Mouse (Mus musculus) embryonic fibroblast, embryonic 13.5 days (primary cell): ENCODE results near the gene Klk1b8. TPM values are rescaled to one million over a fixed set of nuclear protein-coding genes. Genes with fewer than 3 reads are reported as not detected.

Source experiments
- H3K27ac ChIP-seq: 2 replicates; pipeline ENCODE4 v1.5.1; 2012; ENCODE audit warnings: low read length, control low read depth, inconsistent platforms; ENCODE audit not compliant: insufficient read depth
- H3K4me1 ChIP-seq: 2 replicates; pipeline ENCODE4 v1.6.1; 2011; ENCODE audit warnings: low read length; ENCODE audit not compliant: control insufficient read depth, insufficient read depth
- H3K4me3 ChIP-seq: 2 replicates; pipeline ENCODE4 v1.5.1; 2011; ENCODE audit warnings: mild to moderate bottlenecking, control low read depth, low read length; ENCODE audit not compliant: insufficient read depth
- CTCF ChIP-seq: IDR thresholded peaks from 2 replicates; pipeline ENCODE4 v1.5.1; 2011; ENCODE audit warnings: mild to moderate bottlenecking, control low read depth, low read length, moderate library complexity, borderline replicate concordance; ENCODE audit not compliant: insufficient read depth
- POLR2A ChIP-seq: IDR thresholded peaks from 2 replicates; pipeline ENCODE4 v1.6.1; 2011; ENCODE audit warnings: low read depth, mild to moderate bottlenecking, control low read depth, low read length, moderate library complexity
- polyA plus RNA-seq: library from polyadenylated mRNA; stranded (reverse); fragments of >200 nt; gene quantifications from 2 replicates; pipeline ENCODE4 v1.2.4, GENCODE M21; 2011; ENCODE audit warnings: low read depth; ENCODE audit not compliant: missing spikeins, insufficient read length

Gene Klk1b8
- polyA plus RNA-seq, result not detected in 2 replicates

GRCm38 (mm10) chr7:43950364-43950763 lies at the start of gene Klk1b8:
Gene Klk1b8, plus strand, starts transcription at chr7:43950664.
- Histone ChIP-seq H3K27ac (no peak within 1 kb of the TSS), H3K4me3 (no peak within 1 kb of the TSS), H3K4me1 (no peaks in the 10 kb centered on the region)
- TF ChIP-seq POLR2A (no peak), CTCF (no peak)

DNA sequence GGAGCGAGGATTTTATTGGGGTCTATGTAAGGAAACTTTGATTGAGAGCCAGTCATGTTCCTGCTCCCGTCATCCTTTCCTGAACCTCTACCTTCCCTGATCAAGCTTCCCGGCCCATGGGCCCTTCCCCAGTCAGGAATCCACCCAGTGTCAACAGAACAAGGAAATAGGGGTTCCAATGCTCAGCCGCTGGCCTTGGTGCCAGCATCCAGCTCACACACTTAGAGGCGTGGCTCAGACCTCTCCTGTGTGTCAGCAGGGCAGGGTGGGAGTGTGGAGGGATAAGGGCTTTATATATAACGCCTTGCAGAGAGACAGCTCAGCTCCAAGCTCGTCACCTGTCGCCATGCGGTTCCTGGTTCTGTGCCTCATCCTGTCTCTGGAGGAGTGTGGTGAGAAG lies 35.6 kb upstream of the Klk1b8 start:
- no peak overlapping the region for H3K27ac ChIP-seq
- H3K4me1 ChIP-seq, result no peaks in the 10 kb centered on the region
- TF ChIP-seq POLR2A (no peak), CTCF (no peak)
- H3K4me3 ChIP-seq, result no peak overlapping the region

DNA sequence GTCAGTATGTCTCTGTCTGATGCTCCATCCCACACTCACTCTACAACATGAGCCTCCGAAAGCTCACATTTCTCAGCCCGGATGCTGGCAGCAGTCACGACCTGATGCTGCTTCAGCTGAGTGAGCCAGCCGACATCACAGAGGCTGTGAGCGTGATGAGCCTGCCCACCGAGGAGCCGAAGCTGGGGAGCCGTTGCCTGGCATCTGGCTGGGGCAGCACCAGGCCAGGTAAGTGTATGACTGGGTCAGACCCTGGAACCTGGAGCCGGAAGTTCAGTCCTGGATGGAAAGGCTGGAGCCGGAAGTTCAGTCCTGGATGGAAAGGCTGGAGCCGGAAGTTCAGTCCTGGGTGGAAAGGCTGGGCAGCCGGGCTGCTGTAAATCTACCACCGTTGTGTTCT lies 32.0 kb upstream of the Klk1b8 start:
- no peak overlapping the region for H3K4me3 ChIP-seq
- H3K27ac ChIP-seq, result no peak overlapping the region
- no peaks in the 10 kb centered on the region for H3K4me1 ChIP-seq
- TF ChIP-seq CTCF (no peak), POLR2A (no peak)

- TF ChIP-seq POLR2A, result no peak
- Histone ChIP-seq H3K27ac (no peak overlapping the region), H3K4me3 (no peak overlapping the region), H3K4me1 (no peaks in the 10 kb centered on the region)
Observed at GRCm38 (mm10) chr7:43918871-43919270, 31.6 kb upstream of the Klk1b8 start.

- Histone ChIP-seq H3K27ac (no peak overlapping the region), H3K4me1 (no peaks in the 10 kb centered on the region), H3K4me3 (no peak overlapping the region)
- TF ChIP-seq CTCF (peak; percentile 97), POLR2A (no peak)
Observed at GRCm38 (mm10) chr7:43919559-43920451, 30.7 kb upstream of the Klk1b8 start.

DNA sequence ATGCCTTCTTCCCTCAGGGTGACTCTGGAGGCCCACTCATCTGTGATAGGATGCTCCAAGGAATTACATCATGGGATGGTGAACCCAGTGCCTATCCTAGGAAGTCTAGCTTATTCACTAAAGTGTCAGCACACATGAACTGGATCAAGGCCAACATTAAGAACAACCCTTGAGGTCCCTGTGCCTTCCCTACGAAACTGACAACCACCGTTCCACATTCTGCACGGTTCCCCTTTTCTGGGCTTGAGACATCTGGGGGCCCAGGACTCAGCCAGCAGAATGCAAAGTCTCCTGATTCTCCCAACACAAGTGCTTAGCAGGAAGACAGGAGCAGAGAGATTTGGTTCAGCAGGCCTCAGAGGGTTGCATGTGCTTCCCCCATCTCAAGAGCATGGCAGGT lies 29.9 kb upstream of the Klk1b8 start:
- no peaks in the 10 kb centered on the region for H3K4me1 ChIP-seq
- H3K27ac ChIP-seq, result no peak overlapping the region
- H3K4me3 ChIP-seq, result no peak overlapping the region
- TF ChIP-seq CTCF, result no peak
- TF ChIP-seq POLR2A, result no peak

DNA sequence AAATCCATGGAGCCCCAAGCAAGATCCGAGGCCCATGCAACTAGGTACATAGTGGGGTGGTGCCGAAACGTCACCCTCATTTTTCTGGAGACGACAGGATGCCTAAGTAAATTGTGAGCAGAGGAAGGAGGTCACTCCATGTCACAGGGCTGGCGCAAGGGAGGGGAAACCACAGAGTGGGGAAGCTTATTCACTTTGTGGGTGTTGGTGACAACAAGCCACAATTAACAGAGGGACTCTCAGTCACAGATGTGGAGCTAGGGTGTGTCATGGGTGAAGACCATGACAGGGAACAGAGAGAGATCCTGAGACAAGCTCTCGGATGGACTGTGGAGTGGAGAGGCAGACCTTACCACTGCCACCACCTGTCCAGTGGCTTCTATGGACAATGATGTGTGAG lies 29.4 kb upstream of the Klk1b8 start:
- H3K27ac ChIP-seq, result no peak overlapping the region
- no peak for TF ChIP-seq POLR2A
- no peak for TF ChIP-seq CTCF
- no peak overlapping the region for H3K4me3 ChIP-seq
- H3K4me1 ChIP-seq, result no peaks in the 10 kb centered on the region

DNA sequence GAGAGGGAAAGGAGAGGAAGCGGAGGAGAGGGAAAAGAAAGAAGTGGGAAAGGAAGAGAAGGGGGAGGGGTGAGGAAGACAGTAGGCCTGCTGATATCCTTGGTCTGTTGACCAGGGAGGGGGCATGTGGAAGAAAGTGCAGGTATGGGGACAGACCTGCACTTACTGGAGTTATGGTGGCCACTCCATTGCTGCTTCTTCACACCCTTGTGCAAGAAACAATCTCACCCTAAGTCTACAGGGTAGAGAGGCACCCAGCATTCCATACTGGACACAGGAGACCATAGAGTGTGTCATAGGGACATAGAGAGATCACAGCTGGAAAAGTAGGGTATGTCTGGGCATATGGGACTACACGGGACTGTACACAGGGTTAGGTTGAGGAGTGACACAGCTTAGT lies 28.5 kb upstream of the Klk1b8 start:
- no peak overlapping the region for H3K4me3 ChIP-seq
- no peaks in the 10 kb centered on the region for H3K4me1 ChIP-seq
- TF ChIP-seq CTCF, result no peak
- no peak for TF ChIP-seq POLR2A
- no peak overlapping the region for H3K27ac ChIP-seq

- Histone ChIP-seq H3K4me3 (no peak overlapping the region), H3K4me1 (no peaks in the 10 kb centered on the region), H3K27ac (no peak overlapping the region)
- TF ChIP-seq POLR2A (no peak), CTCF (no peak)
Observed at GRCm38 (mm10) chr7:43925985-43926384, 24.5 kb upstream of the Klk1b8 start.

DNA sequence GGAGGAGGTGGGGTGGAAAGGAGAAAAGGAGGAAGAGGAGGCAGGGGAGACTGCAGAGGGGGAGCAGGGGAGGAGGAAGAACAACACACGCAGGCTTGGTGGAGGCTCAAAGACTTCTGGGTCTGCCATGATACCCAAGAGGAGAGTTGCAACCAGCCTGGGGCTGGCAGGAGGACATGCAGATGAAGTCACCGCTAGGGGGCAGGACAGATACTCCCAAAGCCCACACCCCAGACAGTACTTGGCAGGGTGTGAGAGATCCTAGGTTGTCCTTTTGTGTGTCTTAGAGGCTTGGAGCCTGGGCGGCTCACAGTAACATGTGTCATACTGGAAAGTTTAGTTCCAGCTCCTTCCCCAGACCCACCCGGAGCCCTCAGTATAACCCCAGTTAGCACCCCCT lies 21.9 kb upstream of the Klk1b8 start:
- H3K4me1 ChIP-seq, result no peaks in the 10 kb centered on the region
- H3K4me3 ChIP-seq, result no peak overlapping the region
- no peak overlapping the region for H3K27ac ChIP-seq
- TF ChIP-seq POLR2A (no peak), CTCF (no peak)

DNA sequence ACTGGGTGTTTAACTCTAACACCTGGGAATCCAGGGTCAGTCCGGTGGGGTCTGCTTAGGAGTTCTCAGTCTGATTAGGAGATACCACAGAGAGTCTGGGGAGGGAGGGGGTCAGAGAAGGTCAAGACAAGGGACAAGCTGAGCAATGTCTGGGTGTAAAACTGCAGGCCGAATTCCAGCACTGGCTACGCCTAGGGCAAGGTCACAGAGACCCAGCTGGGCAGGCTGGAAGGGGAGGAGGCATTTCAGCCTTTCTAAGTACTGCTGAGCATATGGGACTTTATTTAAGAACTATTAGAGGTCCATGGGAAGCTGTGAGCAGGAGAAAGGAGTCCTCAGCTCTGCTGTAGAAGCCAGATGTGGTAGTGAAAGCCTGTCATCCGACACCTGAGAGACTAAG lies 18.1 kb upstream of the Klk1b8 start:
- no peaks in the 10 kb centered on the region for H3K4me1 ChIP-seq
- TF ChIP-seq CTCF (no peak), POLR2A (no peak)
- no peak overlapping the region for H3K4me3 ChIP-seq
- no peak overlapping the region for H3K27ac ChIP-seq
